Mouse (Mus musculus): ENCODE measurements at regions not wholly inside any gene's neighbourhood (a gene's known extent, or its start where the extent isn't known, plus 50 kb on each side); places are given as distances from the start of the nearest gene placed in this dataset.
A peak's percentile ranks its signal among the peaks of the same experiment; 100 is the strongest.
"Not testable (repeated sequence)": the region's sequence is repeated elsewhere in the genome, so short reads cannot be mapped to it uniquely, and the experiment has no call there.

GRCm38 (mm10) chr10:99353541-99354292 is 90.7 kb downstream of the Dusp6 start:
- H3K4me3 ChIP-seq, result no peak overlapping the region
- H3K9ac ChIP-seq (replicated peaks), result no peak overlapping the region
- H3K9me3 ChIP-seq, result no peaks in the 10 kb centered on the region
- peaks cover 7% of the 10 kb centered on the region for H3K4me1 ChIP-seq
- no peak overlapping the region for H3K4me2 ChIP-seq (replicated peaks)
- H3K36me3 ChIP-seq, result no peaks in the 10 kb centered on the region
- H3K27ac ChIP-seq (replicated peaks), result no peak overlapping the region
- no peaks in the 10 kb centered on the region; the same call in 1 of the 2 replicates for H3K27me3 ChIP-seq
- 41% methylated on average over 18 of the region's 18 CpGs for WGBS
- ATAC-seq (replicated peaks), result no peak

GRCm38 (mm10) chr10:99354352-99354751 is 91.3 kb downstream of the Dusp6 start:
- Histone ChIP-seq H3K9ac (replicated peaks) (no peak overlapping the region), H3K27ac (replicated peaks) (no peak overlapping the region), H3K4me3 (no peak overlapping the region), H3K4me1 (peaks cover 9% of the 10 kb centered on the region), H3K9me3 (no peaks in the 10 kb centered on the region), H3K4me2 (replicated peaks) (no peak overlapping the region), H3K27me3 (no peaks in the 10 kb centered on the region; the same call in 1 of the 2 replicates), H3K36me3 (no peaks in the 10 kb centered on the region)
- WGBS, result 91% methylated on average over 2 of the region's 2 CpGs
- no peak for ATAC-seq (replicated peaks)

- Histone ChIP-seq H3K9ac (replicated peaks) (no peak overlapping the region), H3K9me3 (no peaks in the 10 kb centered on the region), H3K36me3 (no peaks in the 10 kb centered on the region), H3K4me2 (replicated peaks) (no peak overlapping the region), H3K4me3 (no peak overlapping the region), H3K27me3 (no peaks in the 10 kb centered on the region; the same call in 1 of the 2 replicates), H3K4me1 (peaks cover 10% of the 10 kb centered on the region), H3K27ac (replicated peaks) (no peak overlapping the region)
- WGBS, result 94% methylated on average over 4 of the region's 4 CpGs
- no peak for ATAC-seq (replicated peaks)
Measured at GRCm38 (mm10) chr10:99355303-99355702, 92.3 kb downstream of the Dusp6 start.

GRCm38 (mm10) chr10:99356221-99356620 is 93.2 kb downstream of the Dusp6 start:
- Histone ChIP-seq H3K9ac (replicated peaks) (no peak overlapping the region), H3K4me3 (no peak overlapping the region), H3K4me1 (peaks cover 10% of the 10 kb centered on the region), H3K4me2 (replicated peaks) (no peak overlapping the region), H3K27ac (replicated peaks) (no peak overlapping the region), H3K36me3 (no peaks in the 10 kb centered on the region), H3K9me3 (no peaks in the 10 kb centered on the region), H3K27me3 (no peaks in the 10 kb centered on the region; the same call in 1 of the 2 replicates)
- no peak for ATAC-seq (replicated peaks)
- 89% methylated on average over 5 of the region's 5 CpGs for WGBS

GRCm38 (mm10) chr10:99356883-99357282 is 93.9 kb downstream of the Dusp6 start:
- peaks cover 10% of the 10 kb centered on the region for H3K4me1 ChIP-seq
- no peak for ATAC-seq (replicated peaks)
- no peak overlapping the region for H3K4me2 ChIP-seq (replicated peaks)
- no peak overlapping the region for H3K9ac ChIP-seq (replicated peaks)
- H3K4me3 ChIP-seq, result no peak overlapping the region
- H3K36me3 ChIP-seq, result no peaks in the 10 kb centered on the region
- WGBS, result 84% methylated on average over 3 of the region's 3 CpGs
- H3K27ac ChIP-seq (replicated peaks), result no peak overlapping the region
- H3K9me3 ChIP-seq, result no peaks in the 10 kb centered on the region
- H3K27me3 ChIP-seq, result no peaks in the 10 kb centered on the region; the same call in 1 of the 2 replicates

GRCm38 (mm10) chr10:99357347-99357746 is 94.3 kb downstream of the Dusp6 start:
- H3K4me3 ChIP-seq, result no peak overlapping the region
- H3K4me2 ChIP-seq (replicated peaks), result no peak overlapping the region
- peaks cover 10% of the 10 kb centered on the region for H3K4me1 ChIP-seq
- H3K9ac ChIP-seq (replicated peaks), result no peak overlapping the region
- no peak overlapping the region for H3K27ac ChIP-seq (replicated peaks)
- H3K36me3 ChIP-seq, result no peaks in the 10 kb centered on the region
- ATAC-seq (replicated peaks), result no peak
- no peaks in the 10 kb centered on the region for H3K9me3 ChIP-seq
- peaks cover 3% of the 10 kb centered on the region; the same call in 1 of the 2 replicates for H3K27me3 ChIP-seq
- WGBS, result 79% methylated on average over 4 of the region's 4 CpGs

GRCm38 (mm10) chr10:99358256-99358655 is 95.2 kb downstream of the Dusp6 start:
- H3K27ac ChIP-seq (replicated peaks), result no peak overlapping the region
- H3K4me3 ChIP-seq, result no peak overlapping the region
- no peak overlapping the region for H3K4me2 ChIP-seq (replicated peaks)
- H3K36me3 ChIP-seq, result no peaks in the 10 kb centered on the region
- H3K4me1 ChIP-seq, result peaks cover 9% of the 10 kb centered on the region
- H3K9ac ChIP-seq (replicated peaks), result no peak overlapping the region
- no peaks in the 10 kb centered on the region for H3K9me3 ChIP-seq
- peaks cover 5% of the 10 kb centered on the region; the same call in 1 of the 2 replicates for H3K27me3 ChIP-seq
- 88% methylated on average over 1 of the region's 1 CpGs for WGBS
- ATAC-seq (replicated peaks), result no peak

- H3K27ac ChIP-seq (replicated peaks), result no peak overlapping the region
- peaks cover 5% of the 10 kb centered on the region; the same call in 1 of the 2 replicates for H3K27me3 ChIP-seq
- H3K9me3 ChIP-seq, result no peaks in the 10 kb centered on the region
- no peaks in the 10 kb centered on the region for H3K36me3 ChIP-seq
- H3K9ac ChIP-seq (replicated peaks), result no peak overlapping the region
- ATAC-seq (replicated peaks), result peak; percentile 73
- 4% methylated on average over 2 of the region's 2 CpGs for WGBS
- H3K4me3 ChIP-seq, result no peak overlapping the region
- no peak overlapping the region for H3K4me2 ChIP-seq (replicated peaks)
- peaks cover 3% of the 10 kb centered on the region for H3K4me1 ChIP-seq
Measured at GRCm38 (mm10) chr10:99359439-99359866, 96.4 kb downstream of the Dusp6 start.

GRCm38 (mm10) chr10:99360601-99361000 is 97.6 kb downstream of the Dusp6 start:
- ATAC-seq (replicated peaks); H3K27me3 ChIP-seq; H3K4me1 ChIP-seq; H3K9me3 ChIP-seq; H3K4me2 ChIP-seq (replicated peaks); H3K27ac ChIP-seq (replicated peaks); H3K9ac ChIP-seq (replicated peaks); H3K4me3 ChIP-seq; H3K36me3 ChIP-seq: not testable (repeated sequence)
- WGBS, result 53% methylated on average over 10 of the region's 10 CpGs

GRCm38 (mm10) chr10:99366162-99366561 is 103.1 kb downstream of the Dusp6 start:
- H3K27me3 ChIP-seq, result 0 out of 2 replicates have a peak, but pooled peaks cover 5% of the 10 kb centered on the region
- ATAC-seq (replicated peaks), result no peak
- 88% methylated on average over 7 of the region's 7 CpGs for WGBS

GRCm38 (mm10) chr10:99367757-99368156 is 104.7 kb downstream of the Dusp6 start:
- 39% methylated on average over 6 of the region's 6 CpGs for WGBS
- H3K4me2 ChIP-seq (replicated peaks), result no peak overlapping the region

More at GRCm38 (mm10) chr10:99366162-99366561, 103.1 kb downstream of the Dusp6 start:
- Histone ChIP-seq H3K4me3 (no peak overlapping the region), H3K36me3 (no peaks in the 10 kb centered on the region), H3K4me1 (no peaks in the 10 kb centered on the region), H3K27ac (replicated peaks) (no peak overlapping the region), H3K9ac (replicated peaks) (no peak overlapping the region), H3K9me3 (no peaks in the 10 kb centered on the region), H3K4me2 (replicated peaks) (no peak overlapping the region)

GRCm38 (mm10) chr10:99375101-99375500 is 112.1 kb downstream of the Dusp6 start:
- no peak overlapping the region for H3K4me3 ChIP-seq
- no peaks in the 10 kb centered on the region for H3K4me1 ChIP-seq
- H3K27ac ChIP-seq (replicated peaks), result no peak overlapping the region
- H3K4me2 ChIP-seq (replicated peaks), result no peak overlapping the region
- H3K9me3 ChIP-seq, result no peaks in the 10 kb centered on the region
- no peaks in the 10 kb centered on the region for H3K36me3 ChIP-seq
- WGBS, result 48% methylated on average over 5 of the region's 5 CpGs
- ATAC-seq (replicated peaks), result no peak
- H3K27me3 ChIP-seq, result no peaks in the 10 kb centered on the region
- no peak overlapping the region for H3K9ac ChIP-seq (replicated peaks)

More at GRCm38 (mm10) chr10:99367757-99368156, 104.7 kb downstream of the Dusp6 start:
- H3K27me3 ChIP-seq, result no peaks in the 10 kb centered on the region
- H3K4me1 ChIP-seq, result no peaks in the 10 kb centered on the region
- H3K9me3 ChIP-seq, result no peaks in the 10 kb centered on the region
- ATAC-seq (replicated peaks), result 0 out of 2 replicates have a peak, but pooled peaks have one; percentile 19
- H3K36me3 ChIP-seq, result no peaks in the 10 kb centered on the region
- H3K4me3 ChIP-seq, result no peak overlapping the region
- no peak overlapping the region for H3K27ac ChIP-seq (replicated peaks)
- H3K9ac ChIP-seq (replicated peaks), result no peak overlapping the region
